Mouse (Mus musculus): Measurements from ENCODE around the gene Lyzl4.

DNA sequence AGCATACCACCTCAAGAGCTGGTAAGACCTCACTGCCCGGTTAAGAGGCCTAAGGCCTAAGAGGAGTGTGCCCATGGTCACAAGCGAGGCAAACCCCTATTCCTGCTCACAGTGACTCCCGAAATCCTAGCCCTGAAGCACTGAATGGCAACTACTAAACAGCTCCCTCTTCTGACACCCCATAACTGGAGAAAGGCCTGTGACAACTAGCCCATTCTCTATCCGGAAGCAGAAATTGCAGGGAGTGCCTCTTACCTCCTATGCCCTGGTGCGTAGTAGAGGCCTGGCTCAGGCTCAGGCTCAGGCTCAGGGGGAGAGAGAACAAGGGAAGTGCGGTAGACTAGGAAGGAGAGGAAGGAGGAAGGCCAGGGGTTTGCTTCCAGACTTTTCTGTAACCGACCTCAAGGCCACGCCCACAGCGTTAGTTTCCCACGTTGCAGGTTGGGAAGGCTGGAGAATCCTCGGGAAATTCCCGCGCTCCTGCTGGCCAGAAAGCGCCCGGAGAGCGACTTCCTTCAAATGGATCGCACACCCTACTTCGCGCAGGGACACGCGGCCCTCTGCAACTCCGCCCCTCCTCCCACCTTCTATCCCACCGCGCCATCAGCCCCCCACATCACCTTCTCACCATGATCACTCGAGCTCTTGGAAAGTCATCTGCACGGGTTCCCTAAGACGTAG is 521 bp downstream of the Lyzl4 start:
- TF ChIP-seq GATA1 (IDR thresholded peaks at IDR 0.05; ENCODE audit: borderline replicate concordance, low read length) (no peak), FLI1 (IDR thresholded peaks at IDR 0.05; ENCODE audit: low read length) (no peak)
